Mouse (Mus musculus) neural tube, embryonic 11.5 days (tissue): ENCODE measurements around the gene 6030408B16Rik. TPM values are rescaled to one million over a fixed set of nuclear protein-coding genes. Genes with fewer than 3 reads are reported as not detected.
A peak's percentile ranks its signal among the peaks of the same experiment; 100 is the strongest.

Source experiments
- ATAC-seq: fragments of 200-750 bp; cut with Nextera tagmentation; 2 replicates; pipeline ENCODE4 v1.8.0; 2017; ENCODE audit warnings: moderate number of reproducible peaks, mild to moderate bottlenecking, moderate TSS enrichment, moderate library complexity; ENCODE audit not compliant: insufficient read depth, low FRiP score, low TSS enrichment
- DNase-seq: peaks from one replicate; pipeline ENCODE4 v3.0.0-alpha.2; 2015; ENCODE audit warnings: low spot score
- H3K27ac ChIP-seq: fragments of 300-500 bp; sonication (generic); 2 replicates; pipeline ENCODE4 v1.5.1; 2014; ENCODE audit warnings: low read depth, mild to moderate bottlenecking, low read length
- H3K27me3 ChIP-seq: fragments of 300-500 bp; sonication (generic); 2 replicates; pipeline ENCODE4 v1.6.1; 2014; ENCODE audit warnings: mild to moderate bottlenecking, low read length, mixed read lengths; ENCODE audit not compliant: control insufficient read depth, insufficient read depth
- H3K36me3 ChIP-seq: fragments of 300-500 bp; sonication (generic); 2 replicates; pipeline ENCODE4 v1.6.1; 2014; ENCODE audit warnings: mild to moderate bottlenecking, low read length, moderate library complexity, mixed read lengths; ENCODE audit not compliant: control insufficient read depth, insufficient read depth
- H3K4me1 ChIP-seq: fragments of 300-500 bp; sonication (generic); 2 replicates; pipeline ENCODE4 v1.6.1; 2014; ENCODE audit warnings: low read length, mixed read lengths; ENCODE audit not compliant: control insufficient read depth, insufficient read depth
- H3K4me2 ChIP-seq: fragments of 300-500 bp; sonication (generic); 2 replicates; pipeline ENCODE4 v1.6.1; 2014; ENCODE audit warnings: low read depth, mild to moderate bottlenecking, moderate library complexity
- H3K4me3 ChIP-seq: fragments of 300-500 bp; sonication (generic); 2 replicates; pipeline ENCODE4 v1.5.1; 2014; ENCODE audit warnings: low read depth, low read length
- H3K9ac ChIP-seq: fragments of 300-500 bp; sonication (generic); 2 replicates; pipeline ENCODE4 v1.6.1; 2014; ENCODE audit warnings: mild to moderate bottlenecking, low read length
- H3K9me3 ChIP-seq: fragments of 300-500 bp; sonication (generic); 2 replicates; pipeline ENCODE4 v1.6.1; 2016; ENCODE audit warnings: low read length; ENCODE audit not compliant: control insufficient read depth
- WGBS: fragments of 180-500 bp; shearing (Covaris S2); extraction: QIAGEN DNeasy Blood & Tissue Kit; methylation state at CpG from one replicate; pipeline ENCODE4 v1.1.7; 2014; 5-methylcytosine and 5-hydroxymethylcytosine counted together
- polyA plus RNA-seq: library from polyadenylated mRNA; unstranded; fragments of >200 nt; fragmentation: Nextera tagmentation; extraction: Ambion mirVana; gene quantifications from 2 replicates; pipeline ENCODE4 v1.2.1, GENCODE M21; 2014

Gene 6030408B16Rik
- polyA plus RNA-seq: 0.33 and 0.42 TPM in 2 replicates

DNA sequence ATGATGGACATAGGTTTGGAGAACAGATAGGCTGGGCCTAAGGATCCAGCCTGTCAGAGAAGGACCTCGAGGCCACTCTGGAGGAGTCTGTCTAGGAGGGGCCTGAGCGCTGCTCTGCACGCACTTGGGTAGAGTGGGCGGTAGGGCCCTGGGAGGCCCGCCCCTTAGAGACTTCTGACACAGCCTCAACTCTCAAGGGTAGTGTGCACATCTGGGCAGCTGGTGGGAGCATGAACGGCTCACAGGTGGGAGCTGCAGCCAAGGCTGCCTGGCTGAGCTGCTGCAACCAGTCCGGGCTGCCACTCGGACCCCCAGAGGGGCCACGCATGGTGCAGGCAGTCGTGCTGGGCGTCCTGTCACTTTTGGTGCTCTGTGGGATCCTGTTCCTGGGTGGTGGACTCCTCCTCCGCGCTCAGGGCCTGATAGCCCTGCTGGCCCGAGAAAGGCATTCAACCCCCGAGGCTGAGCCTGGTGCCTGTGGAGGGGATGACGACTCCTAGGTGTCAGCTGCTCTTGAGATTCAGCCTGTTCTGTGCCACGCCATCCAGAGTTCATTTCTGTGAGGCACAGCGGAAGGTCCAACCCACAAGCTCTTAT, at the start of gene 6030408B16Rik:
Gene 6030408B16Rik (plus strand): TSS at position 188 of the 597 bp plus-strand sequence.
- Histone ChIP-seq H3K4me3 (no peak within 1 kb of the TSS), H3K9me3 (no peaks in the 10 kb centered on the region), H3K9ac (no peak within 1 kb of the TSS), H3K4me1 (no peaks in the 10 kb centered on the region), H3K27me3 (no peaks in the 10 kb centered on the region), H3K27ac (no peak within 1 kb of the TSS), H3K36me3 (peaks cover 4% of the 10 kb centered on the region; the same call in 1 of the 2 replicates), H3K4me2 (no peak within 1 kb of the TSS)
- WGBS: 54% methylated on average over 18 of the region's 18 CpGs
- no peak for DNase-seq
- no peak for ATAC-seq

DNA sequence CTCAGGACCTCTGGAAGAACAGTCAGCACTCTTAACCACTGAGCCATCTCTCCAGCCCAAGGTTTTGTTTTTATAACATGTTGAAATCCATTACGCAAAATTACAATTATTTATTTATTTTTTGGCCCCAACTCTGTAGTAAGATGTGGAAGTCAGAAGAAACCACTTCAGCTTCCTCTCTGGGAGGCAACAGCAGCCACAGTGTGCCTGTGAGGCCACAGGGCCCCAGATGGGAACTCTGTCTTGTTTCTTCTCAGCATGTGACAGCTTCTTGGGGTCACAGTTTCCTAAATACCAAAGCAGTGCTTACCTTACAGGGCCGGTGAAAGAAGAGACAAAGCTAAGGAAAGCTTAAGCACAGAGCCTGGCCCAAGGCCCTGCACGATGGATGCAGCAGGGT, 49.0 kb upstream of the 6030408B16Rik start:
- H3K4me2 ChIP-seq: no peak overlapping the region
- no peak overlapping the region for H3K27ac ChIP-seq
- no peak overlapping the region for H3K4me3 ChIP-seq
- DNase-seq (no peak), ATAC-seq (no peak)
- H3K4me1 ChIP-seq: peaks cover 3% of the 10 kb centered on the region; the same call in 1 of the 2 replicates
- no peaks in the 10 kb centered on the region for H3K27me3 ChIP-seq
- H3K9ac ChIP-seq: no peak overlapping the region; the same call in 1 of the 2 replicates
- no peaks in the 10 kb centered on the region for H3K36me3 ChIP-seq
- WGBS: 65% methylated on average over 3 of the region's 3 CpGs
- H3K9me3 ChIP-seq: no peaks in the 10 kb centered on the region

DNA sequence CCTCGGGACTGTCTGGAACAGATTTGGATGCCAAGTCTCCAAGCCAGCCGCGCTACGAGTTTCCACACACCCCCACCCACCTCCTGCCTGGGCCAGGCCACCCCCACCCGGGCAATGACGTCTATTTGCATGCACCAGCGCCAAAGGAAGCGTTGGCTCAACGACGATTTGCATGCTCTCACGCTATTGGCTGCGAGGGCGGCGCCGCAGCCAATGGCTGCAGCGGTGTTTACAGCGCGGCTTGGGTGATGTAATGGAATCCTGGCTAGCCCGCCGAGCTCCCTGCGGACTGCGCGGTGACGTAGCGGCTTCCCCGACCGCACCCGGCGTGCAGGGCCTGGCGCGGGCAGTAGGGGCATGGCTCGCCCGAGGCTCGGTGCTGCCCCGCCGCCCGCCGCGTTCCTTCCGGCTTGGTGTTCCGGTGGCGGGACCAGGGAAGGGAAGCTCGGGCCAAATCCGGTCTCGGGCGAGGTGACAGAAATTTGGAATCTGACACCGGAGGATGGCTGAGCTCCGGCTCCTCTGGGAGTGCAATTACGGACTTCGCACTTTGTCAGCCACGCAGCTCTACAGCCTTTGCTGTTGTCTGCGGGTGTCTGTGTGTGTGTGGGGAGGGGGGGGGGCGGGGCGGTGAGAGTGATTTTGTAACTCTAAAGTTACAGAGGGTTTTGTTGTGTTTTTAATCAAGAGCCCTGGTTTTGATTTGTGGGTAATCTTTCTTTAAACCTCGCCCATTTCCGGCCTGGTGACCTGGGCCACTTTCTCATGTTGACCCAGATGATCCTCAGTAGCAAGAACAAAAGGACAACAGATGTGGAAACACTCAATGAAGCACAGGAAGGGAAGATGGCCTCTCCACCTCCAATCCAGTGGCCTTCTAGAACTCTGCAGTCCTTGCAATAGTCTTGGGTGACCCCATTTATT, 46.5 kb upstream of the 6030408B16Rik start:
- peak; percentile 98 for ATAC-seq
- Histone ChIP-seq H3K9ac (peak overlapping the region; percentile 58), H3K27me3 (no peaks in the 10 kb centered on the region), H3K4me3 (peak overlapping the region; percentile 28), H3K9me3 (no peaks in the 10 kb centered on the region), H3K4me1 (peaks cover 3% of the 10 kb centered on the region; the same call in 1 of the 2 replicates), H3K4me2 (peak overlapping the region; percentile 53), H3K27ac (peak overlapping the region; percentile 64; the same call in 1 of the 2 replicates), H3K36me3 (no peaks in the 10 kb centered on the region)
- WGBS: 2% methylated on average over 56 of the region's 56 CpGs
- peak; percentile 97 for DNase-seq

DNA sequence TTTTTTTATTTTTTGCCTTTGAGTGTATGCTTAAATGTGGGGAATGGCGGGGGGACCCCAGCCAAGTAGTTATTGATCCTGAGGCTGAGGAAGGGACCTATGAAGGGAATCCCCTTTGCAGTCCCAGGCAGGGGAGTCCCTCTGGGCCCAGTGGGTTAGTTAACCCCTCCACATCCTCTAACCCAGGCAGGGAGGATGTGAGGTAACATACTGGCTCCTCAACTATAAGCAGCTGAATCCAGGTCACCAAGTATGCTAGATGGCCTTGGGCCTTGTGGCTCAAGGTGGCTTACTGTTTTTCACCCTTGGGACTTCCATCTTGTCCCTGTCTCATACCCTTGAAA, 45.9 kb upstream of the 6030408B16Rik start:
- Histone ChIP-seq H3K4me1 (peaks cover 3% of the 10 kb centered on the region; the same call in 1 of the 2 replicates), H3K9ac (no peak overlapping the region), H3K4me3 (no peak overlapping the region), H3K27me3 (no peaks in the 10 kb centered on the region), H3K9me3 (no peaks in the 10 kb centered on the region), H3K4me2 (peak overlapping the region; percentile 53; the same call in 1 of the 2 replicates), H3K36me3 (no peaks in the 10 kb centered on the region), H3K27ac (no peak overlapping the region)
- 89% methylated on average over 1 of the region's 1 CpGs for whole genome bisulfite sequencing
- no peak for ATAC-seq
- no peak for DNase-seq

DNA sequence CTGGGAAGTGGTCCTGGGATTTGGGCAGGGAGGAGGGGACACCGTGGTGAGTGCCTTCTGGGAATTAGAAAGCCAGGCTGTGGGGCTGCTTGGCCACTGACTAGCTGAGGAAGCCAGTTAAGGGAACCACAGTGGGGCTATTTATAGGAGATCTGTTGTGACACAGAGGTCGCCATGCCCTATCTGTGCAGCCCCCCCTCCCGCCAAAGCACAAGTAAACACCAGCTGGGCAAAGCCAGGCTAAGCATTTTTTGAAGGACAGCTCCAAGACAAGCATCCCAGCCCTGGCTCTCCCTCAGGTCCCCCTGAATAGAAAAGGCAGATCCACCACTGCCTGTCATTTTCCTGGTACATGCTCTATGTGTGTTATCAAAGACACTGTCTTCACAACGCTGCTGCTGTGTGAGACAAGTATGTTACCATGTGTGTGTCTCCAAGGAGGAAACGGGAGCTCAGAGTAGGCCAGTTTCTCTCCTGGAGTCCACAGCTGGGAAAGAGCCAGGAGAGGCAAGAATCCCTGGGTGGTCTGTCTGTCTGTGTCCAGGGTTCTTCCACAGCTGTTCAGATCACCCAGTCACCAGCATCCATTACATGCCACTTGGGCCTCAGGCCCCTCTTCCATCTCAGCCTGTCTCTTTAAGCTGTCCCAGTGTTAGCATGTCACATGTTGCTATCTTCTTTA, 44.8 kb upstream of the 6030408B16Rik start:
- no peak for ATAC-seq
- no peak overlapping the region for H3K4me2 ChIP-seq
- no peak overlapping the region for H3K4me3 ChIP-seq
- peaks cover 3% of the 10 kb centered on the region; the same call in 1 of the 2 replicates for H3K4me1 ChIP-seq
- DNase-seq: no peak
- no peaks in the 10 kb centered on the region for H3K9me3 ChIP-seq
- H3K36me3 ChIP-seq: no peaks in the 10 kb centered on the region
- no peaks in the 10 kb centered on the region for H3K27me3 ChIP-seq
- no peak overlapping the region for H3K27ac ChIP-seq
- no peak overlapping the region for H3K9ac ChIP-seq
- WGBS: 52% methylated on average over 5 of the region's 5 CpGs

DNA sequence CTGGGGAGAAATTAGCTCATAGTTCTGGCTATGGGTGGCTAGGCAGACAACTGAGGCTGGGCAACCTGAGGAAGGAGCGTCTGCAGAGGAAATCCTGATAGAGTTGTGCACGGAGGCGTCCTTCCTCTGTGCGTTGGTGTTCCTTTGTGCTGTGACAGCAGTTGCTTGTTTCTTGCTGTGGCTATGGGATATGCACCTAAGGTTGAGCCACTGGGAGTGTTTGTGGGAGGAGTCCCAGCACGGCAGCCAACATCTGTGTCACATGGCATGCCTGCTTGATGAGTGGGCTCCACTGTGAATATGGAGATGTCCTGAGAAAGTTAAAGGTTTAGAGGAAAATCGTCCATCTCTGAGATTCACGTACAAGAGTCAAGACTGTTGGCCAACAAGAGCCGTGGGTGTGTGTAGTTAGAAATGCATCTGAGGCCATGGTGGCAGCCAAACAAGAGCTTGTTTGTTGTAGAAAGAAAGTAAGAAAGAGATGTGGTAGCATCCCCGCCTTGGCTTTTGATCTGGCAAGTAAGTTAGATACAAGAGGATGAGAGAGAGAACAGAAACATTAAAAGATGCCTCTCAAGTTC, 42.7 kb upstream of the 6030408B16Rik start:
- Histone ChIP-seq H3K4me1 (peaks cover 7% of the 10 kb centered on the region; the same call in 1 of the 2 replicates), H3K27me3 (no peaks in the 10 kb centered on the region), H3K4me2 (no peak overlapping the region), H3K9ac (no peak overlapping the region), H3K36me3 (no peaks in the 10 kb centered on the region), H3K27ac (no peak overlapping the region), H3K9me3 (no peaks in the 10 kb centered on the region), H3K4me3 (no peak overlapping the region)
- 77% methylated on average over 9 of the region's 9 CpGs for WGBS
- no peak for DNase-seq
- no peak for ATAC-seq

DNA sequence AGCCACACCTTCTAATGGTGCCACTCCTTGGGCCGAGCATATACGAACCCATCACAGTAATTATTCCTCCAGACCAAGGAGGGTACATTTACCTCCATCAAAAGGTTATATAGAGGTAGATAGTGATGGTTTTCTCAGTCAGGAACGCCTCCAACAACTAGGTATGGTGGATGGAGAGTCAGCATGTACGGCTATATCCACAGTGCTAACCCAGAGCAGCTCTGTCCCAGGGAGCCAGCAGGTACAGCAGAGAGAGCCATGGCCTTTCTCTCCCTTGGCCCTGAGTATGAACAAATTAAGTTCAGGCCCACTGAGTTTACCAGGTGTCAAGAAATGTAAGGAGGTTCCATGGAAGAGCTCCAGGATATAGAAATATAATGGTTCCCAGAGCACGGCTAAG, 41.1 kb upstream of the 6030408B16Rik start:
- DNase-seq: no peak
- no peak for ATAC-seq
- Histone ChIP-seq H3K36me3 (no peaks in the 10 kb centered on the region), H3K4me1 (peaks cover 5% of the 10 kb centered on the region; the same call in 1 of the 2 replicates), H3K9ac (no peak overlapping the region), H3K4me2 (no peak overlapping the region), H3K27me3 (no peaks in the 10 kb centered on the region), H3K27ac (no peak overlapping the region), H3K4me3 (no peak overlapping the region), H3K9me3 (no peaks in the 10 kb centered on the region)
- 86% methylated on average over 5 of the region's 5 CpGs for WGBS

DNA sequence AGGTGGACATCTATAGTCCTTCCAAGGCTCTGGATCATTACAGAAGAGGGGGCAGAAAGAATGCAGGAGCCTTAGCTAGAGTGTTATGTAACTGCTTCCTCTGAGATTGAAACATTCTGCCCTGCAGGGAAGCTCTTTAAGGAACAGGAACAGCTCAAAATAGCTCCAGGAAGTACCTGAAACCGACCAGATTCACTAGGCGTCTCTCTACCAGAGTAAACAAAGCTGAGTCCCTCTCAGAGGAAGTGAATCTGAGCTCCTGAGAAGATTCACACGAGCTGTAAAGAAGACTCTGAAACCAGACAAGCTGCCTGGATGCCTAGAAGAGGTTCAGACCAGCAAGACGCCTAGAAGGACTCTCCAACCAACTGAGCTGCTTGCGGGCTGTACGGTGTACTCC, 40.4 kb upstream of the 6030408B16Rik start:
- Histone ChIP-seq H3K9me3 (no peaks in the 10 kb centered on the region), H3K4me2 (no peak overlapping the region), H3K4me1 (peaks cover 4% of the 10 kb centered on the region; the same call in 1 of the 2 replicates), H3K4me3 (no peak overlapping the region), H3K36me3 (no peaks in the 10 kb centered on the region), H3K9ac (no peak overlapping the region), H3K27me3 (no peaks in the 10 kb centered on the region), H3K27ac (no peak overlapping the region)
- ATAC-seq: no peak
- 87% methylated on average over 6 of the region's 6 CpGs for WGBS
- DNase-seq: no peak
